Mouse (Mus musculus) lung, embryonic 16.5 days (tissue): ENCODE data around the gene Capn5. TPM values are rescaled to one million over a fixed set of nuclear protein-coding genes. Genes with fewer than 3 reads are reported as not detected.
"Not testable (repeated sequence)": the region's sequence is repeated elsewhere in the genome, so short reads cannot be mapped to it uniquely, and the experiment has no call there.

Experiments
- ATAC-seq: fragments of 200-750 bp; cut with Nextera tagmentation; 2 replicates; pipeline ENCODE4 v1.8.0; 2017; ENCODE audit warnings: low read depth, mild to moderate bottlenecking, moderate library complexity
- H3K27ac ChIP-seq: fragments of 300-500 bp; sonication (generic); 2 replicates; pipeline ENCODE4 v1.5.1; 2014; ENCODE audit warnings: mild to moderate bottlenecking, control low read depth, low read length
- H3K27me3 ChIP-seq: fragments of 300-500 bp; sonication (generic); 2 replicates; pipeline ENCODE4 v1.6.1; 2014; ENCODE audit warnings: low read depth, low read length, mixed read lengths; ENCODE audit not compliant: control insufficient read depth, insufficient read depth
- H3K36me3 ChIP-seq: fragments of 300-500 bp; sonication (generic); 2 replicates; pipeline ENCODE4 v1.6.1; 2014; ENCODE audit warnings: low read length; ENCODE audit not compliant: control insufficient read depth, insufficient read depth
- H3K4me1 ChIP-seq: fragments of 300-500 bp; sonication (generic); replicated peaks from 2 replicates; pipeline ENCODE4 v1.6.1; 2014; ENCODE audit warnings: low read length, mixed read lengths; ENCODE audit not compliant: control insufficient read depth, insufficient read depth
- H3K4me2 ChIP-seq: fragments of 300-500 bp; sonication (generic); 2 replicates; pipeline ENCODE4 v1.6.1; 2014; ENCODE audit warnings: low read depth, low read length, control low read depth
- H3K4me3 ChIP-seq: fragments of 300-500 bp; sonication (generic); 2 replicates; pipeline ENCODE4 v1.5.1; 2014; ENCODE audit warnings: mild to moderate bottlenecking, low read length, control low read depth
- H3K9ac ChIP-seq: fragments of 300-500 bp; sonication (generic); 2 replicates; pipeline ENCODE4 v1.6.1; 2014; ENCODE audit warnings: low read length, control low read depth
- H3K9me3 ChIP-seq: fragments of 300-500 bp; sonication (generic); 2 replicates; pipeline ENCODE4 v1.6.1; 2016; ENCODE audit warnings: low read length; ENCODE audit not compliant: control insufficient read depth
- WGBS: fragments of 180-500 bp; shearing (Covaris S2); extraction: QIAGEN DNeasy Blood & Tissue Kit; methylation state at CpG from one replicate; pipeline ENCODE4 v1.1.7; 2014; 5-methylcytosine and 5-hydroxymethylcytosine counted together
- polyA plus RNA-seq: library from polyadenylated mRNA; unstranded; fragments of >200 nt; fragmentation: Nextera tagmentation; extraction: Ambion mirVana; gene quantifications from 2 replicates; pipeline ENCODE4 v1.2.1, GENCODE M21; 2015

The Capn5 gene
- polyA plus RNA-seq, 1 experiment from 2014 or later = 9.6 TPM

DNA sequence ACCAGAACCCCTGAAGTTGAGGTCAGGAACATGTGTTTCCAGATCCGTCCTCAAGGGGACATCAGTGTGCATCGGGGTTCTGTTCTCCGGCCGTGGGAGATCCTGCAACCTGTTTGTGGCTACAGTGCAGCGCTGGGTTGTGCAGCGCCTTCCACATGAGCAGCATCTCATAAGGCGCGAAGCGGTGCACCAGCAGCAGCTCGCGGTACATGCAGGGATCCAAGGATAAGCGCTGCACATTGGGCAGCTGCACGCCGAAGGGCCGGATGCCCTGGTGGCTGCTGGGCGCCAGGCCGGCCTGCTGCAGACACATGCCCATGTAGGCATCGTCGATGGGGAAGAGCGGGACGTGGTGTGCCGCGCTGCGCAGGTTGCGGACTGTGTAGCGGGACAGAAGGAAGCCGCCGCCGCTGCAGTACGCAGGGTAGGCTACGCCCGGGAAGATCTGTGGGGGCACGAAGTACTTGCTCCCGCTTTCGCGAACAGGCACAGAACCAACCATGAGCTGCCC is 15.5 kb upstream of the Capn5 start:
- Histone ChIP-seq H3K36me3 (no peaks in the 10 kb centered on the region), H3K27ac (no peak overlapping the region), H3K4me3 (peak overlapping the region; percentile 47), H3K4me2 (peak overlapping the region; percentile 71), H3K9me3 (no peaks in the 10 kb centered on the region), H3K9ac (peak overlapping the region; percentile 39; the same call in 1 of the 2 replicates), H3K4me1 (peaks cover 13% of the 10 kb centered on the region), H3K27me3 (peaks cover 43% of the 10 kb centered on the region)
- WGBS = 4% methylated on average over 36 of the region's 36 CpGs
- peak; percentile 13; the same call in 1 of the 2 replicates for ATAC-seq

DNA sequence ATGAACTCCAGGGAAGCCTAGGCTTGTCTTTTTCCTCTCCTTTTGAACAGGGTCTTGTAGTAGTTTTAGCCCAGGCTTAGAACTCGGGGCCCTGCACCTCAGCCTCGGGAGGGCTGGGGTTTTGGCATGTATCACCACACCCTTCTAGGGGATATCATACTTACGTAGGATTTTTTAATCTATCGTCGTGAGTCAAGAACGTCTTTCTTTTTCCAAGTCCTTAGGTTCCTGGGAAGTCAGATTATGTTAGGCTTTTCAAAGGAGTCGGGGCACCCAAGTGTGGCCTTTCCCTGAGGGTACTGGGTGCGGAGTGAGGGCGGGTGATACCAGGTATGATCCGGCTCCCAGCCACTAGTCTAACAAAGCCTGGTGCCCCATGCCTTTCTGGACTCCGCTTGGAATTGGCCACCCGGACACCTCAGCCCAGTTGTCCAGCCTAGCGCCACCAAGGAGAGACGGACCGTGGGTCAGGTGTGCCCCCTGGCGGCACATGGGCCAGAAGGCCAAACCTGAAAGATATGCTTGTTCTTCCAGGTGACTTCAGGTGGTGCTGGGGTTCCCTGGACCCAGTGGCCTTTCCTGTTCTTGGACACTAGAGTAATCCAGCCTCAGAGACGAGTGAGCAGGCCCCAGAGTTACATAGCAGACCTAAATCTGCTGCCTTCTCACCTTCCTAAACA is 13.6 kb upstream of the Capn5 start:
- Histone ChIP-seq H3K4me3 (no peak overlapping the region), H3K9me3 (no peaks in the 10 kb centered on the region), H3K9ac (no peak overlapping the region), H3K4me1 (peaks cover 14% of the 10 kb centered on the region), H3K27ac (no peak overlapping the region), H3K36me3 (no peaks in the 10 kb centered on the region), H3K4me2 (no peak overlapping the region), H3K27me3 (peaks cover 43% of the 10 kb centered on the region)
- 53% methylated on average over 17 of the region's 17 CpGs for WGBS
- no peak for ATAC-seq

DNA sequence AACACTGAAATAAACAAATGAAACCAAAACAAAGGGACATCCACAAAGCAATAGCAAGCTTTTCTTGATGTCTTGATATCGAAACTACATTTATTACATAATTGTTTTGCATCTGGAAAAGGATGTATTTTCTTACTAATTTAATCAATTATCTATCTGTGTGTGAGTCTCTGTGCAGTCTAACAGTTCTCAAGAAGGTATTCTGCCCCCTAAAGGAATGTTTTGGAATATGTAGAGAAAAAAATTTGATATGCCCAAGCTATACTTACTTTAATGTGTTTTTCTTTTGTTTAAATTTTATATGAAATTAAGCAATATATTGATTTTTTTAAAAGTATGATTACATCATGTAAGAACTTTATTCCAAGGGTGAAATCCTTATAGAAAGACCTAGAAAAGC is 12.5 kb upstream of the Capn5 start:
- no peak for ATAC-seq
- Histone ChIP-seq H3K4me2 (no peak overlapping the region), H3K9me3 (no peaks in the 10 kb centered on the region), H3K36me3 (no peaks in the 10 kb centered on the region), H3K4me3 (no peak overlapping the region), H3K4me1 (peaks cover 15% of the 10 kb centered on the region), H3K27ac (no peak overlapping the region), H3K9ac (no peak overlapping the region), H3K27me3 (peaks cover 40% of the 10 kb centered on the region)
- 81% methylated on average over 1 of the region's 1 CpGs for WGBS

DNA sequence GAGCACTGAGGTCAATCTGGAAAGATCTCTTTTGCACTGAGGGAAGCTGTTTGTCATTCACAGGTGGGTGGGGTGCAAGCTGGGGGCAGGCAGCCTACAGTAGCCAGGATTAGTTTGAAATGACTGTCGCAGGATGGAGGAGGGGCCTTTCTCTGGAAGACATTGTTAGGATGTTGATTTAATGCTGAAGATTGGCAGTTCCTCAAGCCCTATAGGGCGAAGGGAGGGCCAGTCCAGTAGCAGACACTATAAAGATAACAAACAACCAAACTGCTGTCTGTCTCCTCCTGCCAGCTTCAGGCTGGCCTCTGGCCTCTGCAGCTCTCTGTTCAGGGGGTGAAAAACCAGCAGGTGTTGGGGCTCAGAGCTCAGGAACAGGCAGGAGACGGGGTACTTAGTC is 11.7 kb upstream of the Capn5 start:
- H3K27ac ChIP-seq = no peak overlapping the region
- H3K4me2 ChIP-seq = no peak overlapping the region
- H3K4me1 ChIP-seq = peaks cover 15% of the 10 kb centered on the region
- WGBS = 11% methylated on average over 3 of the region's 3 CpGs
- H3K27me3 ChIP-seq = peaks cover 32% of the 10 kb centered on the region
- no peaks in the 10 kb centered on the region for H3K9me3 ChIP-seq
- no peak overlapping the region for H3K9ac ChIP-seq
- ATAC-seq = peak; percentile 42; the same call in 1 of the 2 replicates
- no peak overlapping the region for H3K4me3 ChIP-seq
- H3K36me3 ChIP-seq = no peaks in the 10 kb centered on the region

DNA sequence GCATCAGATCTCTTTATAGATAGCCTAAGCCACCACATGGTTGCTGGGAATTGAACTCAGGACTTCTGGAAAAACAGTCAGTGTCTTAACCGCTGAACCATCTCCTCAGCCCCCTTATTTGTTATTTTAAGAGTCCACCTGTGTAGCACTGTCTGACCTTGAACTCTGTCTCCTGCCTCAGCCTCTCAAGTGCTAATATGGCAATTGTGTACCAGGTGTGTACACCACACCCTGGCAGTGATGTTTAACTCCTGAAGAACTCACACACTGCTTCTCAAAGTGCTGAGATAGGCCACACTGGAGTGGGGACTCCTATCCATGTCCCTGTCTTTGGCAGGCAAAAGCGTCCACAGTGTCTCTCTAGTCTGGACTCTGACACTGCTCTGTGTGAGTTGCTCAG is 10.6 kb upstream of the Capn5 start:
- no peak overlapping the region for H3K27ac ChIP-seq
- WGBS = 81% methylated on average over 2 of the region's 2 CpGs
- no peak for ATAC-seq

DNA sequence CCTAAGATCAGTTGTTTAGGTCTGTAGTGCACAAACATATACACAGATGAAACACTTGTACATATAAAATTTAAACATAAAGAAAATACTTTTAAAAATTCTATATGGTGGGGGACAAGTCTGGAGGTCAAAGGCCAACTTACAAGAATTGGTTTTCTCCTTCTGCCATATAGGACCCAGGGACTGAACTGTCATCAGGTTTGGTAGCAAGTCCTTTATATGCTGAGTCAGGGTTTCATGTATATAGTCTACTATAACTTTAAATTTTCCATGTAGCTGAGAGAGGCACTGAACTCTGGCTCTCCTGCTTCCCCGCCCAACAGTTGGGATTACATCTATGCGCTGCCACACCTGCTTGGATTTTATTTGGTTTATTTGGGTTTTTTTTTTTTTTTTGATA is 10.2 kb upstream of the Capn5 start:
- Histone ChIP-seq H3K4me2 (no peak overlapping the region), H3K27me3 (peaks cover 17% of the 10 kb centered on the region), H3K27ac (no peak overlapping the region), H3K9me3 (no peaks in the 10 kb centered on the region), H3K9ac (no peak overlapping the region), H3K4me1 (peaks cover 3% of the 10 kb centered on the region), H3K36me3 (no peaks in the 10 kb centered on the region), H3K4me3 (no peak overlapping the region)
- WGBS = 89% methylated on average over 2 of the region's 2 CpGs
- ATAC-seq = no peak

More for the DNA sequence above, 10.6 kb upstream of the Capn5 start:
- Histone ChIP-seq H3K4me2 (no peak overlapping the region), H3K9ac (no peak overlapping the region), H3K4me1 (peaks cover 8% of the 10 kb centered on the region), H3K9me3 (no peaks in the 10 kb centered on the region), H3K36me3 (no peaks in the 10 kb centered on the region), H3K27me3 (peaks cover 21% of the 10 kb centered on the region), H3K4me3 (no peak overlapping the region)

DNA sequence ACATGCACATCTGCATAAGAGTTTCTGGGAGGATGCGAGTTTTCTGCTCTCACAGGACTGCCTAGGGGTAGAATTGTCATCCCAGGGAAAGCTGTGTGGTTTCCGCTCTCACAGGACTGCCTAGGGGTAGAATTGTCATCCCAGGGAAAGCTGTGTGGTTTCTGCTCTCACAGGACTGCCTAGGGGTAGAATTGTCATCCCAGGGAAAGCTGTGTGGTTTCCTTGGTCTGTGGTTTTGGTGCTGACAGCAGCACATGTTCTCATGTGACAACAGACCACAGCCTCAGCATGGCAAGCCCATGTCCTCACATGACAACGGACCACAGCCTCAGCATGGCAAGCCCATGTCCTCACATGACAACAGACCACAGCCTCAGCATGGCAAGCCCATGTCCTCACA is 9.3 kb upstream of the Capn5 start:
- not testable (repeated sequence) for H3K4me3 ChIP-seq, H3K4me2 ChIP-seq, H3K4me1 ChIP-seq, H3K27me3 ChIP-seq, H3K9me3 ChIP-seq, H3K36me3 ChIP-seq, H3K27ac ChIP-seq, ATAC-seq, H3K9ac ChIP-seq
- WGBS = 83% methylated on average over 3 of the region's 3 CpGs

DNA sequence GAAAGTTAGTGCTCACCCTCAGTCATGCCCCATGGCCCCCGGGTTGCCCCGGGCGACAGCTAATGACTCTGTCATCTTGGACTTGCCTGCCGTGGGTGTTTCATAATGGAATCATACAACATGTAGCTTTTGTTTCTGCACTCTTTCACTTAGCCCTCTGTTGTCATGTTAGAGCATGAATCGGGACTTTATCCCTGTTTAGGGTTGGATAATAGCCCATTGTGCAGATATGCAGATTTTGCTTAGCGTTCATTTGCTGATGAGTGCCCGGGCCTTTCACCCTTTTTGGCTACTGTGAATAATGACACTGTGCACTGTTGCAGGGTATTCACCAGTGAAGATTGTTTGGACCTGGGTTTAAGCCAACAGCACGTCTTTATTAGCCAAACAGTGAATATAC is 8.6 kb upstream of the Capn5 start:
- ATAC-seq = no peak
- Histone ChIP-seq H3K4me2 (no peak overlapping the region), H3K27me3 (peaks cover 1% of the 10 kb centered on the region; the same call in 1 of the 2 replicates), H3K36me3 (no peaks in the 10 kb centered on the region), H3K4me3 (no peak overlapping the region), H3K4me1 (0 out of 2 replicates have a peak, but pooled peaks cover 2% of the 10 kb centered on the region), H3K27ac (no peak overlapping the region), H3K9me3 (no peaks in the 10 kb centered on the region), H3K9ac (no peak overlapping the region)
- WGBS = 62% methylated on average over 8 of the region's 8 CpGs

DNA sequence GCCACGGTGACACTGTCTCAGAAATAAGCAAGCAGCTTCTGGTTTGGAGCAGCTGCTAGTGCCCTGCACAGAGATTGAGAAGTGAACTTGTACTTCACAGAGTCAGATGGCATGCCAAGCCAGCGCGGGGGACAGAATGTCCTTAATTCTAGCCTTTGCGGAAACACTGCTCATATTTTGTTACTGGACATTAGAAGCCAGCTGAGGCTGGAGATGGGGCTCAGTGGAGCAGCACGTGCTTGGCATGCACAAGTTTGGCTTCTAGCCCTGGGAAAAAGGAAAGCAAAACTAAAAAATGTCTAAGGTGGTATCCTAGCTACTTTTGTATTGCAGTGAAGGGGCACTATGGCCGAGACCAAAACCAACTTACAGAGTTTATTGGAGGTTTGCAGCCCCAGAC is 7.3 kb upstream of the Capn5 start:
- H3K4me1 ChIP-seq = 0 out of 2 replicates have a peak, but pooled peaks cover 2% of the 10 kb centered on the region
- WGBS = 74% methylated on average over 6 of the region's 6 CpGs

More for the DNA sequence above, 7.3 kb upstream of the Capn5 start:
- Histone ChIP-seq H3K9me3 (no peaks in the 10 kb centered on the region), H3K27me3 (no peaks in the 10 kb centered on the region), H3K9ac (no peak overlapping the region), H3K4me2 (no peak overlapping the region), H3K4me3 (no peak overlapping the region), H3K27ac (no peak overlapping the region), H3K36me3 (no peaks in the 10 kb centered on the region)
- ATAC-seq = no peak
